Mouse (Mus musculus) activated CD4-positive, CD25-positive, alpha-beta regulatory T cell, adult 4 months (primary cell): ENCODE results near the gene Crb2. TPM values are rescaled to one million over a fixed set of nuclear protein-coding genes. Genes with fewer than 3 reads are reported as not detected.
A peak's percentile ranks its signal among the peaks of the same experiment; 100 is the strongest.

Experiments used
- ATAC-seq: one replicate; pipeline ENCODE4 v1.8.0; 2017
- polyA plus RNA-seq, 2 experiments: library from polyadenylated mRNA; unstranded; fragments of 100-300 nt; shearing (Covaris generic); gene quantifications; one replicate each; pipeline ENCODE4 v1.2.1; 2017

The Crb2 gene
- polyA plus RNA-seq, result under 1 TPM in 1 of 2 experiments, not detected in 1; 0.07 TPM

DNA sequence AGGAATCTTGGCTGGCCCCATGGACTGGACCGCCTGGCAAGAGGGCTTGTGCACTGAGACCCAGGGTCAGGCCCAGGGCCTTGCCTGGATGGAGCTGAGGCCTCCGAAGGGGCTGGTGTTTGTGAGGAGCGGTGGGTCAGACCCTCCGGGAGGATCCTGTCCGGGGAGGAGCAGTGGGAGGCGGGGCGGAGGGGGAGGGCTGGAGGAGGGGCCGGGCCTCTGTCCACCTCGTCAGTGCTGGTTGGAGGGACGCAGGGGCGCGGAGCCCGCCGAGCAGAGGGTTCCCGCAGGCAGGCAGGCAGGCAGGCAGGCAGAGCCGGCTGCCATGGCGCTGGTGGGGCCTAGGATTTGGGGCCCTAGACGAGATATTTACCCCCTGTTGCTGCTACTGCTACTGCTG, at the start of gene Crb2:
TSS of gene Crb2 (plus strand) at position 234 of the 400 bp plus-strand sequence.
- ATAC-seq, result no peak

DNA sequence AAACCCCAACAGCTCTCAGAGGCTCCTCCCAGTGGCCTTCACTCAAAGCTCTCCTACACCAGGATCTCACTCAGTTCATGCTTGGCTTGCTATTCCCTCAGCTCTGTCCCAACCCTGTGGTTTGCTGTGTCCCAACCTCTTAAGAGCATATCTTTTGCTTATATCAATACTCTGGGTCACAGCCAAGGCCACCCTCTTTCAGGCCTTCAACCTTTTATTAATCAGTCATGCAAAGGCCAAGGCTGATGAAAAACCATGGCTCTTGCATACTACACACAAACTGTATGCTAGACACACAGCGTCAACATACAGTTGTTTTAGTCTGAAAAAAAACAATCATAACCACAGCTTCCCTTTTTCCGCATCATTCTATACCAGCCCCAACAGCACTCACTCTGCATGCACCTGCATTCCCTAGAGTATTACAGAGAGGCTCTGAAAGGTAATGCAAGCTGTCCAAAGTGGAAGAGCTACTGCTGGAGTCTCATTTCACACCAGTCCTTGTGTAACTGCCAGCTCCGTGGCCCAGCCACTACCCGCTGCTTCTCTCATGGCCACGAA, 44.7 kb upstream of the Crb2 start:
- ATAC-seq, result no peak

DNA sequence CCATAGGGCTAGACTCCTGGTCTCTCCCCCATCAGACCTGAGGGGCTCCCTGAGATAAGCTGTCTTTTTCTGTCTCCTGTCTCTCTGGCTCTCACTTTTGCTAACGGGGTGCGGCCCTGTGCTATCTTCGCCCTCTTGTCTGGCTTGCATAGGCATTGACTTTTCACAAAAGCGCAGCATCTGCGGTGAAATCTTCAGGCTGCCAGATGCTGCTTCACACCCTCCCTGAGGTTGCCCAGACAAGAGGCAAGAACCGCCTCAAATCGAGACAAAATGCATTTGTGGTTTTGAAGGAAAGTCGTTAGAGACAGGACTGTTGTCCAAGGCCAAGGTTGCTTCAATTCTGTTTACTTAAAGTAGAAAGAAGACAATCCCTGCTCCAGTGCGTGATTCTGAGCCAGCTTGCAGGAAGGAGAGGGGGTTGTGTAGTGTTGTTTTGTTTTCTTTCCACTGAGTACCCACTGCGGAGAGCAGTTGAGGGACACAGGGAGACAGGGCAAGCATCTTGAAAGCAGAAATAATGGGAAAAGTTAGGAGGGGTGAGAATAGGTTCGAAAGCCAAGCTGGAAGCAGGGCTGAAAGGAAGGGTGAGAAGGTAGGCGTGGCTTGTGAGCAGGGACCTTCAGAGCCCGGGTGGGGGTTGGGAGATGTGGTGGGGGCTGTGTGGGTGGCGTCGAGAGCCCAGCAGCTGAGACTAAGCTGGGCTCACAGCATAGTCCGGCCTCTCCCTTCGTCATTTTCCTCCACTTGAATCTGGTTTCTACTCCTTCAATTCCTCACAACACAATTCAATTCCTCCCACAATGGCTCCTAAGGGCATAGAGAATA, 40.9 kb upstream of the Crb2 start:
- ATAC-seq, result no peak

DNA sequence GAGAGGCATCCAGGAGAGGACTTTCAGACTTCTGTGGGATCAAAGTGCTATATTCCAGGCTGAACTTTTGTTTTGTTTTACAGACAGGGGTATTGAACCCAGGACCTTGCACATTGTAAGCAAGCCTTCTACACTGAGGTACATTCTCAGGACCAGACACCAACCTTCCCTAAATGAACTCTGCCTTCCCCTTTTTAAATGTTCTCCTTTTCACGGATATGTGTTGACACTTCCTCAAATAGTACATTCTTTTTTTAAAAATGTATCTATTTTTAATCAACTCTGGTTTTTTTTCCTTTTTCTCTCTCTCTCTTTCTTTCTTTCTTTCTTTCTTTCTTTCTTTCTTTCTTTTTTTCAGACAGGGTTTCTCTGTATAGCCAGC, 40.3 kb upstream of the Crb2 start:
- ATAC-seq, result no peak

DNA sequence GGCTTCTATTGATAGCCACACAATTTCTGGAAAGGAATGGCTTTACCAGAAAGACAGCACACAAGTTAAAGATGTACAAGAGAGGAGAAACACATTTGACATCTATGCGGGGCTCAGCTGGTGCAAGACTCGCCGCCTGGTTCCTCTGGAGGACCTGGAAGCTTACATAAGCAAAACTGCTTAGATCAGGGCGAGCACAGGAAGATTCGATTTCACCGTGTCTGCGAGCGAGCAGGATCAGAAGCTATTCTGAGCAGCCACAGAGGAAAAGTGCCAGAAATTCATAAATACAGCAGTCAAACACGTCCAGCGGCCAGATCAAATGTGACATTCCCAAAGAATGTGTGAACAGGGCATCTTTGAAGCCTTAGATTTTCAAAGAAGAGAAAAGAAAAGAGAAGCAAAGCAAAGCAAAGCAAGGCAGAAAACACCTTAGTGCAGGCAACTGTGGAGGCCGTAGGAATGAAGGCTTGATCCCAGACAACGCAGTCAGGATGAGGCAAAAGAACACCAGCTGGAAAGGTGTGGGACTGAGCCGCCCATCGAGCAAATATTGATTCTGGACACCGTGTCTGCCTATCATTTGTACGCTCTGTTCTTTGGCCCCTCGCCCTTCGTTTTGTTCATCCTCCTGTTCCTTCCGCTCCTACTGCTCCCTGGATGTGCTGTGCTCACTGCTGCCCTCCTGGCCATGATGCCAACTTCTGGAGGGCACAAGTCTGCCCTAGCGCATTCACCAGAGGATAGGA, 34.1 kb upstream of the Crb2 start:
- no peak for ATAC-seq

DNA sequence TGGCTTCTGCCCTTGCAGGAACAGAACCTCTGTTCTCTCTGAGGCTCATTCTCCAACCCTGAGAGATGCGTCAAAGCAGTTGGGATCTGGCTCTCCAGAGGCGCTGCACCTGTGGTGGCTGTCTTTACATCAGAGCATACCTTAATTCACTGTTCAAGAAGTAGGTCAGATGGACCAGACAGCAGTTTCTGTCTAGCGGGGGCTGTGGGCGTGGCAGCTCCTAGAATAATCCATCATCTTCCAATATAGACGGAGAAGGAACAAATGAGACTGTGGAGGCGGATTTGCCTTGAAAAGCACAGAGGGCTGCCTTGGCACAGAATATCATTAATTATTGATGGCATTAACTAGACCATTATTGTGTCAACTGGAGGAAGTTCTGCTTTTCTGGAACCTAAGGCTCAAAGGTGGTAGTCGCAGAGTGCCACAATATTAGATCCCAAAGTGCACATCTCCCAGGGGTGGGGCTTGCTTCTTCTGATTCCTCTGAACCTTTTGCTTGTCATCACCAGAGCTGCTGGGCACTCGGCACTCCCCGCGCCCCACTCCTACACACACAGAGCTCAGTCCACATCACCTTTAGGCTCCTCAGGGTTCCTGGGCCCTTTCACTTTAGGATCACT, 31.2 kb upstream of the Crb2 start:
- no peak for ATAC-seq

DNA sequence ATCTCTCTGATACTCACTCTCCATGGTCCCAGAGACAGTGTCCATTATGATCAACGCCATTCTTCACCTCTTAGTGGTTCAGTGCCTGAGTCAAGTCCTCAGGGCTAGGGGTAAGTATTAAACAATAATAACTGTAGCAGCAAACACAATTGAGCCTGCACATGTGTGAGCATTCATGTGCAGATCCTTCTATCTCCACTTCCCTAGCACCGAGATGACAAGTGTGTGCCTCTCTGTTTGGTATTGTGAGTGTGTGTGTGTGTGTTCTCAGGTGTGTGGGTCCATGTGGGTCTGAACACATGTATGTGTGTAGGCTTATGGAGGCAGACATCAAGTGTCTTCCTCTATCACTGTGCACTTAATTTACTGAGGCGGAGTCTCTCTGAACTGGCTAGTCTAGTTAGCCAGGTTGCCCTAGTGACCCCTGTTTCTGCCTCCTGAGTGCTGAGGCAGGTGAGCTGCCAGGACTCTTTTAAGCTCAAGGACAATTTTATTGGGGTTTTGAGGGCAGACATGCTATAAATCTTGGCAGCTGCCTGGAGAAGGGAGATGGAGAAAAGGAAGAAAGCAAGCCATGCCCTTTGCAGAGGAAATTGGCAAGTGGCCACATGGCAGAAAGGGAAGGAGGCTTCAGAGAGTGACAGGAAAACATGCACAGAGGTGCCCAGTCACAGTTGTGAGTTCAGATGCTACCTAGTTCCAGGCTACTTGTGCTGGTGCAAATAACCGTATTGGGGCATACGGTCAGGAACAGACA, 29.6 kb upstream of the Crb2 start:
- ATAC-seq, result no peak

DNA sequence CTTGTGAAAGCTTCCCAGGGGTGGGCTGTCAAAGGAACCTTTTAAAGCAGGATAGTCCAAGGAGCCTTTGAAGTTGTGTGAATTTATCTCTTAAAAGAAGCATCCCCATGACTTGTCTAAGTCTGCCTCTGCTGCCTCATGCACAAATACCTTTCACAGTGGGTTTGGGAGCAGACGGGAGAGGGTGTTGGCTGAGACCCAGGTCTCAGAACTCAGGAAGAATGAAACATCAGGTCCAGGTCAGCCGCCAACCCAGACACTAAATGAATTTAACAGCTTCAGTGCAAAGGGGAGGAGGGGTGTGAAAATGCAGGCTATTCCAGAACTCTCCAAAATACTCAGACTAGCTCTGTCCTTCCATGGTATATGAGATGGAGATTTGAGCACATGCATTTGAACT, 28.1 kb upstream of the Crb2 start:
- no peak for ATAC-seq

DNA sequence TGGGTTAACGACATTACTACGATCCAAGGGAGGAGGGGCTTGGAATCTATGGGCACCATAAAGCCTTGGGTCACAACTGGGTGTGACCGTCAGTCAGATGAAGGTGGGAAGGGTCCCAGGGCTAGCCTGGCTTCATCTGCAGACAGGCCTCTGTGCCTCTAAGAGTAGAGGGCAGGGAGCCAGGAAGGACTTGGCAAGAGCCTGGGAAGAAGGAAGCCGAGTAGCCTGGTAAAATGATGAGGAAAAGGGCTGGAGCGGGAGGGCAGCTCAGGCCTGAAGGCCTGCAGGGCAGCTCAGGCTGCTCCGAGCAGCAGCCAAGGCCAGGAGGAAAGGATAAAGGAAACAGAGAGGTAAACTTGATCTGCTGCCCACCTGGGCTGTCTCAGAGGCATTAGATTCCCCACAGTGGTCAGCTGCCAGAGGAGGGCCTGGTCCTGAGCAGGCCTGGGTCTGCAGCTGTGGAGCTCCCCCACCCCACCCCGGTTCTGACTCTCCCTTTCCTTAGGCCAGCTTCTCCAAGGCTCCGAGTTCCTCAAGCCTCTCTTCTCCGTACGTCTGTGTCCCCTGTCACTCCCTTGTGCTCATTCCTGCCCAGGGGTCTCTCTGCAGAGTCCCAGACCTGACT, 27.5 kb upstream of the Crb2 start:
- ATAC-seq, result no peak

DNA sequence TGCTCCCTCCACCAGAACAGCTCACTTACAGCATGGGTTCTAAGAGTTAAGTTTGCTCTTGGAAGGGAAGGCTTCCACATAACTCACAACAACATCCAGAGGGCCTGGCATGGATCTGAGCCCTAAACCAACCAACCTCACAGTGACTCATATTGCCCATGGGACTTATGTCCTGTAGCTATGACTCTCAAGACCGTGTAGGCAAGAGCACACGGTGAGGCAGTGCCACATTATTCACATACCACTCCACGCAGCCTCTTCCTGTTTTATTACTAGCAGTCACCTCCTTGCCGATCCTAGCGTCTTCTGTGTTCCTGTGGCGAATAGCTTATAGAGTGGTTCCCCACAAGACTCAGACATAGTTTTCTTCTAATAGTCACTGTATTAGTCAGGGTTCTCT, 26.7 kb upstream of the Crb2 start:
- no peak for ATAC-seq

DNA sequence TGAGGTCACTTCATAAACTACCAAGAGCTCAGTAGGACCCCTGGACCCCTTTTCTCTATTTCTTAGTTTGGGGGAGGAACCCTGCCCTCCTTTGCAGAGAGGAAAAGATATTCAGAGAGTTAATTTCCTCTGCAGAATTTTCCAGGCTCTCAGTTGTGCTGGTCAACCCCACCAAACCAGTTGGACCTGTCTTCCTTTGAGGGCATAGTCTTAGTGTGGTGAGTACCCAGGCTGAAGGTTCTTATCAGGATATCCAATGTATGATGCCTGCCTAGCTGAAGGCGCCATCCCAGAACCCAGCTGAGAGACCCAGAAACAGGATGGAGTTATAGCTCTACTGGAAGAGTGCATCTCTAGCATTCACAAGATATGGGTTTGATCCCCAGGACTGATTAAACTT, 24.9 kb upstream of the Crb2 start:
- no peak for ATAC-seq

DNA sequence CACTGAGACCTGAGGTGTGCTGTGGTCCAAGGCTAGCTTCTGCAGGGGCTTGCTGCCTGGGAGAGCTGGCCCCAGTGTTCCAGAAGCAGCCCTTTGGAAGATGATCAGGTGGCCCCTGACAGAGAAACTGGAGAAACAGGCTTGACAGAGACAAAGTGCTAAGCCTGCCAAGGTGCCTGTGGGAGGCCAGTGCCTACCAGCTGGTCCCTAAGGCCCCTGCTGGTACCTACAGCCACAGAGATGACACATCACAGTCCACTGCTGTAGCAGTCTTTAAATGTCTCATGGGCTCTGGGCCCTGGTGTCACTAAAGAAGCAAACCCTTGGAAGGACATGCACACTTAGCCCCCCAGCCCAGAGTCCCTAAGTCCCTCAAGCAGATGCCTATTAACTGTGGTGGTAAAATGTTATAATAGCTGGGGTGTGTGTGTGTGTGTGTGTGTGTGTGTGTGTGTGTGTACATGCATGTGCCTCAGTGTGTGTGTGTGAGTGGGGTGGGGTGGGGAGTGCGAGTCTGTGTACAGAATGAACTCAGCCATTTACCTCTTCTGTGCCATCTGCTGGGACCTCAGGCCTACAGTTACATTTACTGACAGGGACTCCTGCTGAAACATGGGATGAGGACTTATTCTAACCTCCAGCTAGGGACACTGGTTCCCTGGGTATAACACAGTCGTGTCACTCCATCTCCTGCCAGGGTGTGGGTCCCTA, 19.7 kb upstream of the Crb2 start:
- no peak for ATAC-seq

DNA sequence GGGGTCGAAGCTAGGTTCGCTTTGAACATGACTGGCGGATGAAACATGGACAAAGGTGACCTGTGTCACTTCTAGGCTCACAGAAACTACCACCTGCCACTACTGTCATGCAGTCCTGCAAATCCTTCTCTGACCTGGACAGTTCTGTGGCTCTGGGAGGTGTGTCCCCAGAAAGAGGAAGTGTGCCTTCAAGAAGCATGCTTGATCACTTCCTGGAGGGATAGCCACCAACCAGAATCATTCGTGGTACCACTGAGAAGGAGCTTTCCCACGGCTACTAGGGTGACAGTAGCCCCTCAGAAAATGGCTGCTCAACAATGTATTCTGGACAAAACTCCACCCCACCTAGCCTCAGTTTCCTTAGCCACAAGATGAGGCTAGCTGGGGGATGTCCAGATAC, 19.0 kb upstream of the Crb2 start:
- no peak for ATAC-seq

DNA sequence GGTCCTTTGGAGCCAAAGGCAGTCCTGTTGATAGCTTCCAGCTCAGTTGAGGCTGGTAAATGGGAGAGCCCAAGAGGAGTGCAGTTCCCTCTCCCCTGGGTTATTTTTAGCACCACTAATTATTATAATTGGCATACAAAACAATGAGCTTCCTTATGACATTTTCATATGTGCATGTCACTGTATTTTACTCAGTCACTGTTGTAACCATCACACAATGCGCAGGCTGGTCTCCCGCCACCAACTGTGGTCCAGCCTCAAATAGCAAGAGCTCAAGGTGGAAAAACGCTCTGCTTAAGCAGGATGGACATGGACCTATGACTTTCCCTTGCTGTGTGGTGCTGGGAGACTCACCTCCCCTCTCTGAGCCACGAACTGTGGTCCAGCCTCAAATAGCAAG, 18.3 kb upstream of the Crb2 start:
- no peak for ATAC-seq

DNA sequence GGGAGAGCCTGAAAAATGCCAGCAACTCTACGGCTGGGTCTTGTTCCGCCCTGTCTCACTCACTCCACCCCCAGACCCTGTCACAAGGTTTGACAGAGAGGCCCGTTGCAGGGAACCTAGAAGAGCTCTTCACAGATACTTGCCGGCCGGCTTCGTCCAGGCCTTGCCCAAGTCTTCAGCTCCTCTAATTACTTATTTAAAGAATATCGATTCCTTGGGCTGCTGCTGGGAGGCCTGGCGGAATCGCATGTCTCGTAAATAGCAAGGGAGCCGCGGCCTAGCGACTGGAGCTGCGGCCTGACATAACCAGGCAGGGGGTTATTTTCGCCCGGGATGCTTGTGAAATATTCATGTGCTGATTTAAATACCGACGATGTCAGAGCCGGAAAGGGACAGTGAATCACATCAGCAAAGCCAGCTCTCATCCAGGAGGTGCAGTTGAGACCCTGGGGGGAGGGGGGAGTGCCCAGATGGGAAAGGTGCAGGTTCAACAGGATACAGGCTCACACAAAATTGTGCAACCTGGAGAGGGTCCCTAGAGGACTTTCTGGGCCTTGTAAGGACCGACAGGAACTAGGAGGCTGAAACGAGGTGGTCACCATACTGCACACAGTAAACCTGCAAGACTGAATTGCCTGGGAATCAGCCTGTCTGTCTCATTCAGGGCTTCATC, 17.6 kb upstream of the Crb2 start:
- no peak for ATAC-seq

DNA sequence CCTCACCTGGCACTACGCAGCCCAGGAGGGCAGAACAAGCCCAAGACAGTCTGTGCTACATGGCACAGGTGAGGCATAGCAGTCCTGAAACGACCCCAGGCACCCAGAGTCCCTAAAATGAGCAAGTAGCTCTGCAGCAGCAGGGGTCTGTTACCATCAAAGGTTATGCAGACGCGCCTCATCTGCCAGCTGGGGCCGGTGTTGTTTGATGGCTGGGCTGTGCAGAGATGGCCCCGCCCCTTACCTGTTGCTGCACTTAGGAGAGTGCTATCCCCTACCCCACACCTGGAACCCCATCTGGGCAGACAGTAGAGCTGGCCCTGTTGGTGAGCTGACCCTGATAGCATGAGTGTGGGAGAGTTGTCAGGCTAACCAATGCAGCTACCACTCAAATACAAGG, 15.4 kb upstream of the Crb2 start:
- ATAC-seq, result no peak

DNA sequence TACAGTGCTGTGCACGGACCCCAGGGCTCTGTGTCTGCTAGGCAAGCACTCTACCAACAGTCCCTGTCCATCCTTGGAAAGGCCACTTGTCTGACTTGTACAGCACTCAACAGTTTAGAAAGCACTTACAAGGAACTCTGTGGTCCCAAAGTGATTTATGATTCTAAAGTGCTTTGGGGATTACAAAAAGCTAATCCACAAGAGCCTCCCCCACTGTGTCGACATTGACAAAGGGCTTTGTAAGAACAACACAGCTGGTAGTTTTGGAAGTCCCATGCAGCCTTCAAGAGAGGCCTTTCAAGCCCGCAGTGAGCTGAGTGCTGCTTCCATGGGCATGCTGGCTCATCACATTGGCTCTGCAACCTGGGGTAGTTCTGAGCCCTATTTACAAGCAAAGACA, 12.4 kb upstream of the Crb2 start:
- no peak for ATAC-seq

DNA sequence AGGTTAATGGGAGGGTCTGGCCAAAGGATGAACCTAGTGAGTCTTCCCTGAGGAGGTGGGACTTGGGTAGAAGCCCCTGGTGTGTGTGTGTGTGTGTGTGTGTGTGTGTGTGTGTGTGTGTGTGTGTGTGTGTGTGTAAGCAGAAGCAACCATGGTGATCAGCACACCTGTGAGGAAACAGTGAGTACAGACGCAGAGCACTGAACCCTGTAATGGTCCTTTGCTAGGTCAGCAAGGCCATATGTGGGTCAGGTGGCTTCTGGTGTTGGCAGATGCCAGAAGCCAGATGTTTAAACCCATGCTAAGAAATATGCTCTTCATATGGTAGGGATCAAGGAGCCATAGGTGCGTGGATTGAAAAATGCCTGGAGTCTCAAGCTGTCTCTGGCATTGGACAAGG, 11.5 kb upstream of the Crb2 start:
- ATAC-seq, result no peak

DNA sequence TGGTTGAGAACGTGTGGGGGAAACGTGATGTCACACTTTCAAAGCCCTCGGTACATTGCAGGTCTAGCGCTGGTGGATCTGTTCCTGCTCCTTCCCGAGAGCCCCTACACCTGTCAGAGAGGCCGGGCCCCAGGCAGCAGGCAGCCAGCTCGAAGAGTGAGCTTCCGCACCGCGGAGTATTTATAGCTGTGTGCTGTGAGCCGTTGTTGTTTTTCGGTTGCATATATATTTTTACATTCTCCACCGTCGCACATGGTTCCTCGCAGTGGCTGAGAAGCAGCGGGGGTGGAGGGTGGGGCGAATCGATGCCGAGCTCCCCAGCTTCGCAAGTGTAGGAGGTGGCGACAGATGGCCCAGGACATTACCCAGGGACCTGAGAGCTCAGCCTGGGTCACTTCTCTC, 11.0 kb upstream of the Crb2 start:
- ATAC-seq, result peak; percentile 61

DNA sequence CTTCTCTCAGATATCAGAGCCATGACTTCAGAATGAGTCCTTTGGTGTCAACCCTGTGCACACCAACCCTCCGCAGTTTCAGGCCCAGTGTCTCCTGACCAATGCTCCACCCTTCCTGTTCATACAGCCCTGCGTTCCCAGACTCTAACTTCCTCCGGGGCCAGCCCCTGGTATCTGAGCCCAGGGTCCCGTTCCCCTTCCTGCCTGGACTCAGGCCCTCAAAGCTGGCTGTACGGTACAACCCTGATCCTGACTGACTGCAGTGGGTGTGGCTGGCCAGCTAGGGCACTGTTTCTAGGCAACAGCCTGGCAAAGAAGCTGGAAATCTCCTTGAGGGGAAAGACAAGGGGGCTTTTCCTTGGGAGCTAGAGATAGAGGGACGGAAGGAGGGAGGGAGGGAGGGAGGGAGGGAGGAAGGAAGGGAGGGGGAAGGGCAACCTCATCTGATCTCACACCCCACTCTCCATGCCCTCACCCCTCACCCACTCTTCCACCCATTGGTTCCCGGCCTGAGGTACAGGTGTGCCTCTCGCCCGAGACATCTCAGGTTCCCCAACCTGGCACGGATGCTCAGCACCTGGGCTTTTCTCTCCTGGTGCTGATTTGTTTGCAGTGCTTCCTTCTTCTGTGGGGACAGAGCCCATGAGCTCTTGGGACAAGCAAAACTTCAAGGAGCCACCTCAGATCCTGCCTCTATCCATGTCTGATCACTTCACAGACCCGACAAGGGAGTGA, 9.9 kb upstream of the Crb2 start:
- ATAC-seq, result no peak
